Mouse (Mus musculus) hindbrain, embryonic 15.5 days (tissue): ENCODE results near the gene Parg. TPM values are rescaled to one million over a fixed set of nuclear protein-coding genes. Genes with fewer than 3 reads are reported as not detected.
"Not testable (repeated sequence)": the region's sequence is repeated elsewhere in the genome, so short reads cannot be mapped to it uniquely, and the experiment has no call there.

ENCODE experiments used
- ATAC-seq: fragments of 200-750 bp; cut with Nextera tagmentation; 2 replicates; pipeline ENCODE4 v1.8.0; 2017; ENCODE audit warnings: low read depth, moderate number of reproducible peaks, moderate TSS enrichment; ENCODE audit not compliant: low FRiP score
- H3K27ac ChIP-seq: fragments of 300-500 bp; sonication (generic); replicated peaks from 2 replicates; pipeline ENCODE4 v1.5.1; 2015; ENCODE audit warnings: mild to moderate bottlenecking, inconsistent platforms
- H3K27me3 ChIP-seq: fragments of 300-500 bp; sonication (generic); 2 replicates; pipeline ENCODE4 v1.6.1; 2015; ENCODE audit warnings: control low read depth, inconsistent platforms
- H3K36me3 ChIP-seq: fragments of 300-500 bp; sonication (generic); 2 replicates; pipeline ENCODE4 v1.6.1; 2015; ENCODE audit warnings: control low read depth, inconsistent platforms
- H3K4me1 ChIP-seq: fragments of 300-500 bp; sonication (generic); replicated peaks from 2 replicates; pipeline ENCODE4 v1.6.1; 2015; ENCODE audit warnings: control low read depth, inconsistent platforms
- H3K4me2 ChIP-seq: fragments of 300-500 bp; sonication (generic); 2 replicates; pipeline ENCODE4 v1.6.1; 2015; ENCODE audit warnings: moderate library complexity, mild to moderate bottlenecking, inconsistent platforms
- H3K4me3 ChIP-seq: fragments of 300-500 bp; sonication (generic); 2 replicates; pipeline ENCODE4 v1.5.1; 2015; ENCODE audit warnings: mild to moderate bottlenecking, inconsistent platforms
- H3K9ac ChIP-seq: fragments of 300-500 bp; sonication (generic); 2 replicates; pipeline ENCODE4 v1.6.1; 2015; ENCODE audit warnings: inconsistent platforms
- H3K9me3 ChIP-seq: fragments of 300-500 bp; sonication (generic); 2 replicates; pipeline ENCODE4 v1.6.1; 2016; ENCODE audit warnings: control low read depth, inconsistent platforms
- WGBS: fragments of 180-500 bp; shearing (Covaris S2); methylation state at CpG from one replicate; pipeline ENCODE4 v1.1.7; 2015; 5-methylcytosine and 5-hydroxymethylcytosine counted together
- polyA plus RNA-seq: library from polyadenylated mRNA; unstranded; fragments of >200 nt; fragmentation: Nextera tagmentation; extraction: Ambion mirVana; gene quantifications from 2 replicates; pipeline ENCODE4 v1.2.1, GENCODE M21; 2015

The Parg gene
- polyA plus RNA-seq, 1 experiment from 2014 or later, result 31.0 TPM

DNA sequence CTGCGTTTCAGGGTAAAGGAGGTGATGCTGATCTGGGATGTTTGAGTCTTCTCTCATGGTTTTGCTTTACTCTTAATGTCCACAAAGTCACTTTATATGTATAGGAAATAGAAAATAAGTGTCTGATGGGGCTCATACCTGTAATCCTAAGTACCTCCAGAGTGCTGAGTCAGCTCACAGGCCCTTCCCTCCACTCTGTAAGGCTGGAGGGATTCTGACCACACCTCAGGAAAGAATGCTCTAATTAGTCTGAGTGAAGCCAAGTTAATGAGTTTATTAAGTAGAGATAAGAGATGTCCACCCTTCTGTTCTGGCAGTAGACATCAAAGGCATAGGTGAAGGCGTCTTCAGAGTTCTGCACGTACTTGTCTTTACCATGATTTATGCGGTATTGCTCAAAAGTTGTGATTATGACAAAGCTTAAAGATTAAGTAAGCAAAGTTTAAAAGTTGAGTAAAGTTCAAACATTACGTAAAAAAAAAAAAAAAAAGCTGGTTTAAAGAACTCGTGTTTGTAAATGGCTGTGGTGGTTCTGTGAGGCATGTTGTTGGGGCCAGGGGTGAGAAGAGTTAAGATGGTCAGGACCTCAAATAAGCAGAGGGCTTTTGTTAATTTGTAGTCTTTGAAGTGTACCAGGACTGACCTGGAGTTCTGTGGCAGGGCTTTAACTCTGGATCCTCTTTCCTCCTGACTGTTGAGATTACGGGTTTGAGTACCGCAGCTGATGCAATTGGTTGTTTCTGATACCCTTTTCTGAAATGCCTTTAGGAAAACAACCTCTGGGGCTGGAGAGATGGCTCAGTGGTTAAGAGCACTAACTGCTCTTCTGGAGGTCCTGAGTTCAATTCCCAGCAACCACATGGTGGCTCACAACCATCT is 37.3 kb upstream of the Parg start:
- peaks cover 32% of the 10 kb centered on the region for H3K4me1 ChIP-seq
- 91% methylated on average over 8 of the region's 8 CpGs for WGBS
- no peaks in the 10 kb centered on the region for H3K36me3 ChIP-seq
- no peak overlapping the region for H3K4me3 ChIP-seq
- H3K9me3 ChIP-seq, result no peaks in the 10 kb centered on the region
- H3K4me2 ChIP-seq, result peak overlapping the region; percentile 94; the same call in 1 of the 2 replicates
- ATAC-seq, result no peak
- H3K9ac ChIP-seq, result no peak overlapping the region
- no peaks in the 10 kb centered on the region for H3K27me3 ChIP-seq
- H3K27ac ChIP-seq, result no peak overlapping the region

DNA sequence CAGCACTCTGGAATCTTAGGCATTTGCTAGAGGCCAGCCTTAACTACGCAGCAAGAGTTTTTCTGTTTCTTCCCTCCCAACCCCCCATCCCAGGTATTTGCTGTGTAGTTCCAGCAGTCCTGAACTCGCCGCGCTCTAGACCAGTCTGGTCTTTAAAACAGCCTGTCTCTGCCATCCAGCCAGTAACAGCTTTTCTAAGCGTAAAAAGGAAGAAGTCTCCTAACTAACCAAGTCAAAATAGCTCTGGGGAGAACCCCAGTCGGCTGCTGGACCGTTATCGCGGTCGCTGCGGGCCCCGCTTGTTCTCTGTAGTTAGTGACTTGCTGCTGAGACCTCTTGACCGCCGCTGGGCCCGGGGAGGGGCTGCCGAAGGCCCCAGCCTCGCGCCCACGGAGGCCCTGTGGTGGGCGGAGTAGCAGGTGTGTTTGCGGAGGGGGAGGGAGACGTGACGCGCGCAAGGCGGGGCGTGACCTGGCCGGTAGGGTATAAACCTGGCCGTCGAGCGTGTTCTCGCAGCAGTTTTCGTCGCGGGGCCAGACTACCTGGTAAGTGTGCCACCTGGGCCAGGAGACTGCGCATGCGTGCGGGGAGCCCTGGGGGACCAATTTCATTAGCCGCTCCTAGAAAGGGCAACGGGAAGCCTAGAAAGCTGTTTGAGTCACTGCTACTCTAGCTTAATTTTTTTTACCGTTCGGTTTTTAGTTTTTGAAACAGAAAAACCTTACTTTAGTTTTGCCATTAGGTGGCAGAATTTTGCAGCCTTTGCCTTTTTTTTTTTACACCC is 36.3 kb upstream of the Parg start:
- ATAC-seq, result peak; percentile 56; the same call in 1 of the 2 replicates
- Histone ChIP-seq H3K9ac (peak overlapping the region; percentile 47), H3K36me3 (no peaks in the 10 kb centered on the region), H3K4me3 (peak overlapping the region; percentile 44), H3K9me3 (no peaks in the 10 kb centered on the region), H3K4me2 (peak overlapping the region; percentile 94), H3K4me1 (peaks cover 29% of the 10 kb centered on the region), H3K27me3 (no peaks in the 10 kb centered on the region), H3K27ac (peak overlapping the region; percentile 35; the same call in 1 of the 2 replicates)
- WGBS, result under 1% methylated on average over 42 of the region's 42 CpGs

DNA sequence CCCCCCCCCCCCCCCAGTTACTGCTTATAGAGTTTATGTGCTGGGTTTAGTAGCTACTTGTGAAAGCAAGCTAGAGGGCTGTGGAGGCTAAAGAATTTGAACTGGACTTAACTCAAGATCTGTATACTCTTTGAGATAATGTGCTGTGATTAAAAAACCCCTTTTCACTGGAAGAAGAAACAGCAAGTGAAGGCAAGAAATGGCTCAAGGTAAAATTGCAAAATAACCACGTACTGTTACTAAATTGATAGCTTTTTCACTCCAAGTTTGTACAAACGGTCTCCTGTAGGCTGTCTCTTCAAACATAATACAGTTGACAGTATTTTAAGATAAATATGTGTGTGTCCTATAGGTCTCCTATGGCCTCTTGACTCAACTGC is 35.7 kb upstream of the Parg start:
- Histone ChIP-seq H3K27me3 (no peaks in the 10 kb centered on the region), H3K4me1 (peaks cover 24% of the 10 kb centered on the region), H3K9me3 (no peaks in the 10 kb centered on the region), H3K9ac (no peak overlapping the region), H3K27ac (no peak overlapping the region), H3K36me3 (no peaks in the 10 kb centered on the region), H3K4me3 (no peak overlapping the region; the same call in 1 of the 2 replicates), H3K4me2 (peak overlapping the region; percentile 94)
- no peak for ATAC-seq
- WGBS, result 76% methylated on average over 2 of the region's 2 CpGs

DNA sequence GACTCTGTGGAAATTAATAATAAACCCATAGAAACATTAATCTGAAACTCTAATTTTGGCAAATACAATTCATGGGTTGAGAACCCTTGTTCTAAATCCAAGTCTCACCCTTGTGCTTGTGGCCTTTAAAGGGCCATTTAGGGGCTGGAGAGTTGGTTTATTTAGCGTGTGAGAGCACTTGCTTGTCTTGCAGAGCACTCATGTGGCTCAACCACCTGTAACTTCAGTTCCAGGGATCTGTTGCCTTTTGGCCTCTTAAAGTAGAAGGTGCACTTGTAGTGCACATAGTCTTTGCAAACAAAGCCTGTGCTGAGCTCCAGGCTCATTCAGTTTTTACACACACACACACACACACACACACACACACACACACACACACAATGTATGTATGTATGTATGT is 34.9 kb upstream of the Parg start:
- no peaks in the 10 kb centered on the region for H3K36me3 ChIP-seq
- H3K9ac ChIP-seq, result no peak overlapping the region
- no peak for ATAC-seq
- no peak overlapping the region for H3K4me2 ChIP-seq
- WGBS, result 84% methylated on average over 1 of the region's 1 CpGs
- H3K4me3 ChIP-seq, result no peak overlapping the region
- H3K9me3 ChIP-seq, result no peaks in the 10 kb centered on the region
- H3K4me1 ChIP-seq, result peaks cover 18% of the 10 kb centered on the region
- no peaks in the 10 kb centered on the region for H3K27me3 ChIP-seq
- no peak overlapping the region for H3K27ac ChIP-seq

DNA sequence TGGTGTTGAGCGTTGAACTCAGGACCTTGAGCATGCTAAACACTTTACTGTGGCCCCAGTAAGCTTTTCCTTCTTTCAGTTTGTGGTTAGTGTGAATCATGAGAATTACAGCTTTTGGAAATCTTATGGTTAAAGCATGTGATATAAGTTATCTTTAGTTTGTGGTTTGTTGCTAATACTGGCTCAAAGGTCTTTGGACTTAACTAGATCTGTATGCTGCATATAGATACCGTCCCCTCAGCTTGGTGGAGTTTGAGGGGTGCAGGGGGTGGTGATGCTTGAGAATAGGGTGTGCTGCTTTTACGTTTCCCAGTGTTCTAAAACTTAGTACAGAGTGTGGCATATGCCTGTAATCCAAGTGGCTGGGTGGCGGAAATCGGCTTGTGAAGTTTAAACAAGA is 34.4 kb upstream of the Parg start:
- H3K9me3 ChIP-seq, result no peaks in the 10 kb centered on the region
- H3K27ac ChIP-seq, result no peak overlapping the region
- no peak overlapping the region for H3K4me3 ChIP-seq
- peaks cover 18% of the 10 kb centered on the region for H3K4me1 ChIP-seq
- 94% methylated on average over 5 of the region's 5 CpGs for WGBS
- H3K9ac ChIP-seq, result no peak overlapping the region
- H3K36me3 ChIP-seq, result no peaks in the 10 kb centered on the region
- no peaks in the 10 kb centered on the region for H3K27me3 ChIP-seq
- H3K4me2 ChIP-seq, result no peak overlapping the region
- no peak for ATAC-seq

- Histone ChIP-seq H3K4me2 (no peak overlapping the region), H3K4me3 (no peak overlapping the region), H3K27me3 (no peaks in the 10 kb centered on the region), H3K36me3 (peaks cover 8% of the 10 kb centered on the region), H3K9me3 (no peaks in the 10 kb centered on the region), H3K27ac (no peak overlapping the region), H3K4me1 (peaks cover 18% of the 10 kb centered on the region), H3K9ac (no peak overlapping the region)
- 84% methylated on average over 3 of the region's 3 CpGs for WGBS
- ATAC-seq, result no peak
These were observed 33.0 kb upstream of the Parg start for GRCm38 (mm10) chr14:32168653-32169231.

GRCm38 (mm10) chr14:32170137-32170536 is 31.6 kb upstream of the Parg start:
- Histone ChIP-seq H3K9ac (no peak overlapping the region), H3K27ac (no peak overlapping the region), H3K36me3 (peaks cover 14% of the 10 kb centered on the region), H3K4me2 (no peak overlapping the region), H3K27me3 (no peaks in the 10 kb centered on the region), H3K4me1 (peaks cover 13% of the 10 kb centered on the region), H3K9me3 (no peaks in the 10 kb centered on the region), H3K4me3 (no peak overlapping the region)
- no peak for ATAC-seq
- WGBS, result 90% methylated on average over 4 of the region's 4 CpGs

GRCm38 (mm10) chr14:32175310-32175709 is 26.4 kb upstream of the Parg start:
- no peak overlapping the region for H3K4me3 ChIP-seq
- whole genome bisulfite sequencing, result 96% methylated on average over 2 of the region's 2 CpGs
- H3K27me3 ChIP-seq, result no peaks in the 10 kb centered on the region
- no peaks in the 10 kb centered on the region for H3K4me1 ChIP-seq
- no peak overlapping the region for H3K27ac ChIP-seq
- H3K9ac ChIP-seq, result no peak overlapping the region
- no peak for ATAC-seq
- H3K4me2 ChIP-seq, result no peak overlapping the region
- peaks cover 34% of the 10 kb centered on the region for H3K36me3 ChIP-seq
- no peaks in the 10 kb centered on the region for H3K9me3 ChIP-seq

- H3K4me3 ChIP-seq, result not testable (repeated sequence)
These were observed 25.2 kb upstream of the Parg start for GRCm38 (mm10) chr14:32176590-32176989.

DNA sequence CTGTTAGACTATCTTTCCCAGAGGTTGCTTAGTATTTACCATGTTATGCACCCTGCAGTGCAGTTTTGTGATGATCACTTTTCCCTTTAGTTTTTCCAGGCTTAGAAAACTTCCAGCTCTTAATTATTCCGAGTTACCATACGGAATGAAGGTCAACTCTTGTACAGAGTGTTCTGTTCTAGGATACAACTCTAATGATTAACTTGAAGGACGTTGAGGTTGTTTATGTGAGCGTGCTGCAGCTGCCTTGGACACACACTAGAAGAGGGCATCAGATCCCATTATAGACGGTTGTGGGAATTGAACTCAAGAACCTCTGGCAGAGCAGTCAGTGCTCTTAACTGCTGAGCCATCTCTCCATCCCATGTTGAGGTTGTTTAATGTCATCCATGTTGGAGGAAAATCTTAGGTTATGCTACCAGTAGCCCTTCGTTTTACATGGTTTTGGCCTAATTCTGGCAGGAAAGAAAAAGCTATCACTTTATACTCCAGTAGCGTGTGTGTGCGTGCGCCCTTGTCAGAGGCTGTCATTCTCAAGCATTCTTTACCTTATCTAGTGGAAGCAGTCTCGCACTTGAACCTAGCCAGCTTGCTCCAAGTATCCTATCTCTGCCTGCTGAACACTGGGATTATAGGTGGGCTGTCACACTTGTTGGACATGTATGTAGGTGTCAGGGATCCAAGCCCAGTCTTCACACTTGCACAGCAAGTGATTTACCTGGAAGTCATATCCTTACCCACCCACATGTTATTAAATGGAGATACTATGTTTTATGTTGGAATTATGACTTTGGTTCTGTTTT is 22.2 kb upstream of the Parg start:
- no peaks in the 10 kb centered on the region for H3K4me1 ChIP-seq
- no peaks in the 10 kb centered on the region for H3K27me3 ChIP-seq
- no peak overlapping the region for H3K4me3 ChIP-seq
- no peak overlapping the region for H3K9ac ChIP-seq
- no peak for ATAC-seq
- no peak overlapping the region for H3K27ac ChIP-seq
- H3K9me3 ChIP-seq, result no peaks in the 10 kb centered on the region
- no peak overlapping the region for H3K4me2 ChIP-seq
- H3K36me3 ChIP-seq, result peaks cover 52% of the 10 kb centered on the region
- WGBS, result 95% methylated on average over 10 of the region's 10 CpGs

More at GRCm38 (mm10) chr14:32176590-32176989, 25.2 kb upstream of the Parg start:
- H3K4me2 ChIP-seq, H3K27me3 ChIP-seq, H3K9ac ChIP-seq, ATAC-seq, H3K4me1 ChIP-seq, H3K27ac ChIP-seq, H3K9me3 ChIP-seq: not testable (repeated sequence)
- WGBS, result 91% methylated on average over 5 of the region's 5 CpGs
- peaks cover 43% of the 10 kb centered on the region for H3K36me3 ChIP-seq

- no peaks in the 10 kb centered on the region for H3K9me3 ChIP-seq
- H3K4me3 ChIP-seq, result no peak overlapping the region
- no peak overlapping the region for H3K27ac ChIP-seq
- no peak overlapping the region for H3K9ac ChIP-seq
- 90% methylated on average over 6 of the region's 6 CpGs for WGBS
- no peak for ATAC-seq
- H3K36me3 ChIP-seq, result peaks cover 55% of the 10 kb centered on the region
- no peaks in the 10 kb centered on the region for H3K4me1 ChIP-seq
- H3K4me2 ChIP-seq, result no peak overlapping the region
- no peaks in the 10 kb centered on the region for H3K27me3 ChIP-seq
These were observed 20.9 kb upstream of the Parg start for GRCm38 (mm10) chr14:32180861-32181260.
